Mouse (Mus musculus): ENCODE data around the gene Shc1.
"Not testable (repeated sequence)": the region's sequence is repeated elsewhere in the genome, so short reads cannot be mapped to it uniquely, and the experiment has no call there.

Shc1 gene

DNA sequence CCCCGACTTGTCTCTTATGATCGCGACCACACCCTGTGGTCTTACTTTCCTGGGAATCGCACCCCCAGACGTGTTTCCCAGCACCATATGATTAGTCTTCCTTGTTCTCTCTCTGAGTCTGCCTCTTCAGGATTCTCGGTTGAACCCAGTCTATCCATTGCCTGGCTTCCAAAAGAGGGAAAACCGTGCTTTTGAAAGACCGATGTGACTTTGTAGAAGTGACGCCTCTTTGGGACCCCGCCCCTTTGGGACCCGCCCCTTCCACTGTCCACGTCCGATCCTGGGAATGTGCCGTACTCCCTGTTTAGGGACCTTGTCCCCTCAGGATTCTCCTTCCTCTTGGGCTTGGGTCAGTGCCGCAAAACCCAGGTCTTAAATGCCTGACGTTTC lies 613 bp downstream of the Shc1 start:
- no peak for DNase-seq (ENCODE audit: low read depth)

GRCm38 (mm10) chr3:89419571-89419970 lies 1.3 kb downstream of the Shc1 start:
- DNase-seq (ENCODE audit: low read depth) = peak; percentile 39

DNA sequence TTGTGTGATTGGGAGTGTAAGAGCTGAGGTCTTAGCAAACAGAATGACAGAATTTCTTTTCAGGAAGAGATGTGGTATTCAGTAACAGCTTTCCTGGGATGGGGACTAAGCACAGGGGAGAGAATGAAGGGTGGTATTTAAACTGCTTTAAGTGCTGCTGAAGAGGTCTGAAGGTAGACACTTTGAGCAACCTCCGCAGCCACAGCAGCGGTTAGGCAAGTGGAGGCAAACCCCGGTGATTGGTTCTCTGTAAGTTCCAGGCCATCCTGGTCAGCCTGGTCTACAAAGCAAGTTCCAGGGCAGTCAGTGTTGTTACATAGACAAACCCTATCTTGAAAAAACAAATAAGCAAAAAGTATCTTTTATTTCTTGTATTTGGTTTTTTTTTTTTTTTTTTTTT lies 1.7 kb downstream of the Shc1 start:
- DNase-seq (ENCODE audit: low read depth) = no peak

- DNase-seq (ENCODE audit: low read depth) = no peak
These were observed 2.2 kb downstream of the Shc1 start for GRCm38 (mm10) chr3:89420421-89420820.

DNA sequence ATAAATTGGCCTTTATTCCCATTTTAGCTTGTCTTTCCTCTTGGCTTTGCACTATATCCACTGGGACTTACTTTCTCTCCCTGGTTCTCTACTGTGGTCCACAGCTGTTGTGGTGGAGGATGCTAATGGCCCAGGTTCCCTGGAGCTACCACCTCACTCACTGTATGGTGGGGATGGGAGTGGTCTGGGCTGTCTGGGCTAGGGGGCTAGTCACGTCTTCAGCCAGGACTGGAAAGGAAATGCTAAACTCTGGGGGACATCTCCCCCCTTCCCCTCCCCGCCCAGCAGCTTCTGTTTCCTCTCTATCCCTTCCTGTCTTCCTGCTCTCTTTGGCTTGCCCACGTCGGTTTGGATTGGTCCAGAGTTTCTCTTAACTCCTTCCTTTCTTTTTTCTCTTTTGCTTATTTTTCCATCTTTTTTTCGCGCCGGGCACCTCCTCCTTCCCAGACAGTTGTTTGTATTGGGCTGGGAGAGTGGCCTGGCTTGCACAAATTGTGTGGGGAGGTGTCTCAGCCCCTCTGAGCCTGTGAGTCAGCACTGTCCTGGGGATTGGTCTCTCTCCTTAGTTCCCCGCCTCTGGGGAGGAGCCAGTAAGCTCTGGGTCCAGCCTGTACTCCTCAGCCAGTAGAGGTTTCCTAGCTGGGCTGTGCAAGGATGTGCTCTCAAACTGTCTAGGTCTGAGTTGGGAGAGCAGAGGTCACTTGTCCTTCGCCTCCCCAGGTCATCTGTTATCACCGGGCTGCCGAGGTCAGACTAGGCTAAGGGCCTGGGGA lies 2.9 kb downstream of the Shc1 start:
- DNase-seq (ENCODE audit: low read depth) = no peak

DNA sequence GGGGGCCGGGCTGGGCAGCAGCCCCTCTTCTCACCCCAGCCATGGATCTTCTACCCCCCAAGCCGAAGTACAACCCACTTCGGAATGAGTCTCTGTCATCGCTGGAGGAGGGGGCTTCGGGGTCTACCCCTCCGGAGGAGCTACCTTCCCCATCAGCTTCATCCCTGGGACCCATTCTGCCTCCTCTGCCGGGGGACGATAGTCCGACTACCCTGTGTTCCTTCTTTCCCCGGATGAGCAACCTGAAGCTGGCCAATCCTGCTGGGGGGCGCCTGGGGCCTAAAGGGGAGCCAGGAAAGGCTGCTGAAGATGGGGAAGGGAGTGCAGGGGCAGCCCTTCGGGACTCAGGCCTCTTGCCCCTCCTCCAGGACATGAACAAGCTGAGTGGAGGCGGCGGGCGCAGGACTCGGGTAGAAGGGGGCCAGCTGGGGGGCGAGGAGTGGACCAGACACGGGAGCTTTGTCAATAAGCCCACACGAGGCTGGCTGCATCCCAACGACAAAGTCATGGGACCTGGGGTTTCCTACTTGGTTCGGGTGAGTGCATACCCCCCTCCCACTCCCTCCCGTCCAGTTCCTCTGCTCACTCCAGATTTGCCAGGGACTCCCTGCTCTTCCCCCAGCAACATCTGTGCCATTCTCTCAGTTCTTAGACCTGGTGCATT lies 3.7 kb downstream of the Shc1 start:
- DNase-seq (ENCODE audit: low read depth) = no peak

- DNase-seq (ENCODE audit: low read depth) = no peak
These were observed 4.4 kb downstream of the Shc1 start for GRCm38 (mm10) chr3:89422556-89423205.

DNA sequence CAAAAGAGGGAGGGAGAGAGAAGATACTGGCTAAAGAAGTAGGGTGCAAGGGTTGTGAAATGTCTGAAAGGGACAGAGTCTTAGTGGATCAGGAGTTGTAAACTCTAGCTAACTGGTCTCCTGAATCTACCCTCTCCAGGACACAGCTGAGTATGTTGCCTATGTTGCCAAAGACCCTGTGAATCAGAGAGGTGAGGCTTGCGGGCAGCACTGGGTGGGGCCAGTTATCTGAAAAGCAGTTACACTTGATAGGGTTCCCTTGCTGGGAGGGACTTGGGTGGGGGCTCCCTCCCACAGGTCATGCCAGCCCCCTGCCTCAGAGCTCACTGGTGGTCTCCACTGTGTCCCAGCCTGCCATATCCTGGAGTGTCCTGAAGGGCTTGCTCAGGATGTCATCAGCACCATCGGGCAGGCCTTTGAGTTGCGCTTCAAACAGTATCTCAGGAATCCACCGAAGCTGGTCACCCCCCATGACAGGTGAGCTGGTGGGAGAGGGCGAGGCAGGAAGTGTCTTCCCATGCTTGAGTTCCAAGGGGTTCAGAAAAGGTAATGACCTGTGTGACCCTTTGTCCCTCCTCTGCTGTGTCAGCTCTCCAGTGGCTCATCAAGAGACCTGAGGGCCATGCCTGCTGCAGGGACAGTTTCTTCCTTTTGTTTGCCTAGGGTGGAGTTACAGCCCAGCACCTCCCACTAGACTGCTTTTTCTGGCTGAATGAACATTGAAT lies 6.3 kb downstream of the Shc1 start:
- DNase-seq (ENCODE audit: low read depth) = no peak

DNA sequence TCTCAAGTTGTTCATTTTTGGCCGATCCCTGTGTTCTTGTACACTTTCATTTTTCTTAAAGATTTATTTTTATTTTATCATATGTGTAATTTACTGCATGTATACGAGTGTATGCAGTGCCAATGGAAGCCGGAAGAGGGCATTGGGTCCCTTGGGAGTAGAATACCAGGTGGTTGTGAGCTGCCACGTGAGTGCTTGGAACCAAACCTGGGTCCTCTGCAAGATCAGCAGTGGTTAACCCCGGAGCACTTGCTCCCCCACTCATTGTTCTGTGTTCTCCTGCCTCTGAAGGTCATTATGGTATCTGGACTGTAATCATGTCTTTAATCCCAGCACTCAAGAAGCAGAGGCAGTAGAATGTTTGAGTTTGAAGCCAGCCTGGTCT lies 6.9 kb downstream of the Shc1 start:
- no peak for DNase-seq (ENCODE audit: low read depth)

DNA sequence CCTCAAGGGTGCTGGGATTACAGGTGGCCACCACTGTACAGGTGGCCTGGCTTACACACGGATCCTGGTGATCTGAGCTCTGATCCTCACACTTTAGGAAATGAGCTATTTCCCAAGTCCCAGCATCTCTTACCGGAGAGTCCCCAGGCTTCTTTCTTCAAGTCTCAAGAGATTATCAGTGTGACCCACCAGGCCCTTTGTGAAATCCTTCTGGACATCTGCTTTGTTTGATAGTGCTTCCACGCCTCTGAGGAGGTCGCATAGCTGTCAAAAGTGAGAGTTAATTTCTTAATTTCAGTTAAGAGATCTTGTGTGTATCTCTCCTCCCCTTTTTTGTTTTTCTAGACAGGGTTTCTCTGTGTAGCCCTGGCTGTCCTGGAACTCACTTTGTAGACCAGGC lies 7.6 kb downstream of the Shc1 start:
- DNase-seq (ENCODE audit: low read depth) = no peak

DNA sequence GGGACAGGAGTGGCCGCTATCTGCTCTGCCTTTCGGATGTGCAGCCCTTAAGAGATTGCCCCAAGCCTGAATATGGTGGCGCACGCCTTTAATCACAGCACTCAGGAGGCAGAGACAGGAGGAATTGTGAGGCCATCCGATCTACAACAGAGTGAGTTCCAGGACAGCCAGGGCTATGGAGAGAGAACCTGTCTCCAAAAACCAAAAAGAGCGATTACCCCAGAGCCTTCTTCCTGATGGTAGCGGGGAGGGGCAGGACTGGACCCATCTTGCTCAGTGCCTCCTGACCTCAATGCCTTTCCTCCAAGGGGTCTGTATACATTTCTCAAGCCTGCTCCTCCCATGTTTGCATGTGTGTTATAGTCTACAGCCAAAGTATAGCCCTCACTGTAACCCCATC lies 10.8 kb downstream of the Shc1 start:
- DNase-seq (ENCODE audit: low read depth) = not testable (repeated sequence)

GRCm38 (mm10) chr3:89430171-89431159 lies 12.2 kb downstream of the Shc1 start, which contains the start of gene Pygo2:
TSS of gene Pygo2 (plus strand) at chr3:89430214.
- DNase-seq (ENCODE audit: low read depth) = peak; percentile 95

DNA sequence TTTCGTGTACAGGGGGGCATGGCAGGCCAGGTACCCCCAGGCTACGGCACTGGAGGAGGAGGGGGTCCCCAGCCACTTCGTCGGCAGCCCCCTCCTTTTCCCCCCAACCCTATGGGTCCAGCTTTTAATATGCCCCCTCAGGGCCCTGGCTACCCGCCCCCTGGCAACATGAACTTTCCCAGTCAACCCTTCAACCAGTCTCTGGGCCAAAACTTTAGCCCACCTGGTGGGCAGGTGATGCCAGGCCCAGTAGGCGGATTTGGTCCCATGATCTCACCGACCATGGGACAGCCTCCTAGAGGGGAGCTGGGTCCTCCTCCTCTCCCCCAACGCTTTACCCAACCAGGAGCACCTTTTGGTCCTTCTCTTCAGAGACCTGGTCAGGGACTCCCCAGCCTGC lies 14.4 kb downstream of the Shc1 start:
- no peak for DNase-seq (ENCODE audit: low read depth)

GRCm38 (mm10) chr3:89434532-89434931 lies 16.3 kb downstream of the Shc1 start:
- DNase-seq (ENCODE audit: low read depth) = no peak

- DNase-seq (ENCODE audit: low read depth) = no peak
These were observed 16.8 kb downstream of the Shc1 start for GRCm38 (mm10) chr3:89435041-89435440.

DNA sequence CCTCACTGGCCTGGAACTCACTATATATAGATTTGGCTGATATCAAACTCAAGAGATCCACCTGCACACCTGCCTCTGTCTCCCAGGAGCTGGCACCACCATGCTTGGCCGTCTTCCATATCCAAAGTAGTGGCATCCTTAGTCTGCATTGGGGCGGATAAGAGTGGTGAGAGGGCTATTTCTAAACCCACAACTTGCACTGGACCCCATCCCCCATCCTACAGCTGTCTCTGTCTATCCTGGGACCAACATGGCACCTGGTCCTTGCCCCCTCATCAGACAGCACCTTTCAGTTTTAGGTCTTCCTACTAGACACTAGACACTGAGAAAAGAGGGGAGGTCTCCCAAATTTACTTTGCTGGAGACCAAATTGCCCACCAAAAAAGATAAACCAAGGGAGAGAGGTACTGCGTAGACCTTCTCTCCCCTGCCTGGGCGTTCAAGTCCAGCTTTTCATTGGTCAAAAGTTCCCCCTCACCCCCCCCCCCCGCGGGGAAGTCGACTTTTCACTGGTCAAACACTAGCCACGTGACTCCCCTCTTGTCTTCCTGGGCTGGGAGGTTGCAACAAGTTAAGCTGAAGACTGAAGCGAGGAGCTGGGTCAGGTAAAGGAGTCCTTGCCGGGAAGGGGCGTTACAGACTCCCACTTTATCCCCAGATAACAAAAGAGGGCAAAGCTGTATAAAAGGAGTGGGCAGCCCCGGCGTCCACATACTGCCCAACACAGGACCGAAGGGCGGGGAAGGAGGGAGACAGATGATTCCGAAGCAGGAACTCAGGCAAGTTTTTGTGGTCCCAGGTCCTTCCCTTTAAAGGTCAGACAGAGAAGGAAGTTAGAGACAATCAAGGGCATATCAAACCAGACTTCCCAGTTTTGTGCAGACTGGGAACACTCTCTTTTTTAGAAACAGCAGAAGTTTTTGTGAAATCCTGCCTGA lies 18.2 kb downstream of the Shc1 start, which contains the start of gene Pbxip1:
TSS of gene Pbxip1 (plus strand) at position 531 of the 938 bp plus-strand sequence.
- peak; percentile 89 for DNase-seq (ENCODE audit: low read depth)

DNA sequence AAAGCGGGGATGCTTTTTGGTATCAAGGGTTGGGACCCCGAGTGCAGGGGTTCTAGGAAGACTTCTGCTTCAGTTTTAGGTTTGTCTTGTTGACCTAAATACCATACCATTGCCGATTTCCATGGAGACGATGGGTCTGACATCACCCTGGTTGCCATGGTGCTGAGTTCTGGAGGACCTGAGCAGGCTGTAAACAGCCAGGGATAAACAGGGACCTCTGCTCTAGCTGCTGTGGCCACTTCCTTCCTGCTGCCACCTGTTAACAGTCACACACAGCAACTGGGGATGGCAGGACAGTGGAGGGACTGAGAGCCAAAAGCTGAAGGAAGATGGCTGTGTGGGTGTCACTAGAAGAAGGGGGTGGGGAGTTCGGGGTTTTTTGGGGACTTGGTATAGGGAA lies 19.0 kb downstream of the Shc1 start:
- peak; percentile 88 for DNase-seq (ENCODE audit: low read depth)

DNA sequence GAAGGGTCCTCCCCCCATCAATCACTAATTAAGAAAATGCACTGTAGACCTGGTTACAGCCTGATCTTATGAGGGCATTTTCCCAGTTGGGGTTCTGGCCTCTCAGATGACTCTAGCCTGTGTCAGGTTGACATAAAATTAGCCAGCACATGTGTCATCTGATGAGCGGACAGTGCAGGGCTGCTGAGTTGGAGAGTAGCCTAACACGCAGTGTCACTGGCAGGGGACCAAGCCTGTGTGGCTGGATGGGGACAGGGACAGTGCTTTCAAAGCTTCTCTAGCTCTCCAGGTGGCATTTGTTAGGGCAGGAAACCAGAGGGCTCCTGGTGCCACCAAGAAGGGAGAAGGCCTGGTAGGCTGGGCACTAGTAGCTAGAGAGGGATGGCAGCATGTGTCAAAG lies 22.4 kb downstream of the Shc1 start:
- no peak for DNase-seq (ENCODE audit: low read depth)

GRCm38 (mm10) chr3:89448720-89449537 lies 30.7 kb downstream of the Shc1 start:
- peak; percentile 52 for DNase-seq (ENCODE audit: low read depth)

Data from induced T-regulatory cell, adult 2 months (primary cell).